Mouse (Mus musculus) bone marrow, adult 2 months (tissue): Measurements from ENCODE around the gene Med17.

Experiments
- CTCF ChIP-seq: fragments of 200-500 bp; IDR thresholded peaks from 2 replicates; pipeline ENCODE4 v1.5.1; 2011; ENCODE audit warnings: low read length, control low read depth; ENCODE audit not compliant: control insufficient read depth, insufficient read depth
- POLR2A ChIP-seq: fragments of 200-500 bp; IDR thresholded peaks from 2 replicates; pipeline ENCODE4 v1.6.1; 2011; ENCODE audit warnings: low read depth, mild to moderate bottlenecking, control low read depth, low read length, borderline replicate concordance; ENCODE audit not compliant: control insufficient read depth

DNA sequence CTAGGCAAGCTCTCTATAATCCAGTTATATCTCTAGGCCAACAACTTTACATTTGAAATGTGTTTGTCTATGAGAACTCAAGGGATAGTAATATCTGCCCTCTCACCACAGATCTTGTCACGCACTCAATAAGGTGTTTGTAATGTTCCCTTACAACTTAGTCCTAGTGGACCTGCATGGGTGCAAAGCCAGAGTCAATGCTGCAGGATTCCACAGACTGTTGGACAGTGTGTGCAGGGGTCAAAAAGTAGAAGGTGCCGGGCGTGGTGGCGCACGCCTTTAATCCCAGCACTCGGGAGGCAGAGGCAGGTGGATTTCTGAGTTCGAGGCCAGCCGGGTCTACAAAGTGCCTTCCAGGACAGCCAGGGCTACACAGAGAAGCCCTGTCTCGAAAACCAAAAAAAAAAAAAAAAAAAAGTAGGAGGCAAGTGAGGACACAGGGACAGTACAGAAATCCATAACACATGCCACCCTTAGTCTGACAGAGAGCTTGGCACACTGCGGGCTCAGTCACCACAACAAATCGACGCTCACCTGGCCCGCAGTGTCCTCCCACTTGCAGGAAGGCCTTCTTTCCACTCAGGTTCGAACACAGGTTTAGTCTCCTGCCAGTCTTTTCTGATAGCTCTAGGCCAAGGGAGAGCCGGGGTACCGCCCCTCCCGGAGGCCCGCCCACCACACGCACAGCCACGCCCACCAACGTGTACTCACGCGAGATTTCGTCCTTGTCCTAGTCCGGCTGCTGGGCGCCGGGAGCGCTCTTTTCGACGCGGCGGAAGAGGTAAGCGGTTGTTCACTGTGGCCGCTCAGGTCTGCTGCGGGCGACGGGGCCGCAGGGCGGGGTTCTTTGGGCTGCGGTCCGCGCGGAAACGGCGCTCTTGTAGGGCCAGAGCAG is 26.0 kb upstream of the Med17 start, which contains the start of gene Taf1d:
- TF ChIP-seq CTCF (no peak), POLR2A (peak; percentile 87; the same call in 1 of the 2 replicates)
